Mouse (Mus musculus) C2C12 (cell line): ENCODE measurements around the gene Vamp3. TPM values are rescaled to one million over a fixed set of nuclear protein-coding genes. Genes with fewer than 3 reads are reported as not detected.

Source experiments
- H3K27me3 ChIP-seq: one replicate; pipeline ENCODE4 v1.6.1; 2011; ENCODE audit not compliant: control insufficient read depth, insufficient read depth, insufficient read length
- H3K36me3 ChIP-seq: one replicate; pipeline ENCODE4 v1.6.1; 2011; ENCODE audit not compliant: control insufficient read depth, insufficient read depth
- H3K4me3 ChIP-seq: one replicate; pipeline ENCODE4 v1.5.1; 2011; ENCODE audit warnings: mild to moderate bottlenecking, control low read depth; ENCODE audit not compliant: poor library complexity, insufficient read depth, severe bottlenecking
- H3K79me2 ChIP-seq: one replicate; pipeline ENCODE4 v1.6.1; 2011; ENCODE audit not compliant: control insufficient read depth, insufficient read depth
- H3K79me3 ChIP-seq: one replicate; pipeline ENCODE4 v1.6.1; 2011; ENCODE audit warnings: low read depth, control low read depth
- H3ac ChIP-seq: one replicate; pipeline ENCODE3; 2011; ENCODE audit warnings: low read depth; ENCODE audit not compliant: control insufficient read depth, insufficient read length
- CEBPB ChIP-seq: IDR thresholded peaks from one replicate; pipeline ENCODE4 v1.6.1; 2011; ENCODE audit warnings: low read depth, mild to moderate bottlenecking, control low read depth, moderate library complexity
- CTCF ChIP-seq: IDR thresholded peaks from one replicate; pipeline ENCODE4 v1.5.1; 2011; ENCODE audit not compliant: control insufficient read depth, insufficient read depth, insufficient read length
- FOSL1 ChIP-seq: IDR thresholded peaks from one replicate; pipeline ENCODE4 v1.8.0; 2011; ENCODE audit warnings: mild to moderate bottlenecking, low read length; ENCODE audit not compliant: poor library complexity, insufficient read depth, severe bottlenecking
- MAX ChIP-seq: IDR thresholded peaks from one replicate; pipeline ENCODE4 v1.6.1; 2011; ENCODE audit warnings: mild to moderate bottlenecking, control low read depth
- MYOD1 ChIP-seq: IDR thresholded peaks from one replicate; pipeline ENCODE4 v1.6.1; 2011; ENCODE audit warnings: low read depth; ENCODE audit not compliant: control insufficient read depth, insufficient read length
- MYOG ChIP-seq: IDR thresholded peaks from one replicate; pipeline ENCODE4 v1.6.1; 2011; ENCODE audit not compliant: control insufficient read depth, insufficient read length; ENCODE audit errors: extremely low read depth
- USF1 ChIP-seq: IDR thresholded peaks from one replicate; pipeline ENCODE4 v1.6.1; 2011; ENCODE audit warnings: low read depth, mild to moderate bottlenecking, control low read depth, moderate library complexity
- polyA plus RNA-seq: library from polyadenylated mRNA; unstranded; fragments of >200 nt; fragmentation: generic; extraction: Trizol; gene quantifications from one replicate; pipeline ENCODE4 v1.2.1, GENCODE M21; 2012; ENCODE audit warnings: missing spikeins

Gene Vamp3
- polyA plus RNA-seq, 1 experiment, result 40.4 TPM

GRCm38 (mm10) chr4:151044037-151044943 is 13.5 kb downstream of the Vamp3 start, which contains the start of gene Per3:
Gene Per3, minus strand, starts transcription at chr4:151044665.
- TF ChIP-seq CEBPB (no peak), MAX (peak; percentile 59), USF1 (no peak), MYOG (no peak)
- peak within 1 kb of the TSS; percentile 41 for H3K4me3 ChIP-seq
- no peaks in the 10 kb centered on the region for H3K79me3 ChIP-seq
- H3ac ChIP-seq, result peak within 1 kb of the TSS; percentile 81
- no peaks in the 10 kb centered on the region for H3K79me2 ChIP-seq
- peaks cover 26% of the 10 kb centered on the region for H3K36me3 ChIP-seq
- H3K27me3 ChIP-seq, result no peaks in the 10 kb centered on the region

- Histone ChIP-seq H3K36me3 (peaks cover 16% of the 10 kb centered on the region), H3K79me2 (no peaks in the 10 kb centered on the region), H3K79me3 (no peaks in the 10 kb centered on the region), H3K4me3 (no peak overlapping the region), H3ac (no peak overlapping the region), H3K27me3 (no peaks in the 10 kb centered on the region)
- TF ChIP-seq MYOG, result no peak
- no peak for TF ChIP-seq MYOD1
- no peak for TF ChIP-seq USF1
- no peak for TF ChIP-seq CEBPB
- no peak for TF ChIP-seq CTCF
Measured at GRCm38 (mm10) chr4:151043281-151043680, 14.5 kb downstream of the Vamp3 start.

GRCm38 (mm10) chr4:151041506-151041905 is 16.3 kb downstream of the Vamp3 start:
- Histone ChIP-seq H3K36me3 (peaks cover 2% of the 10 kb centered on the region), H3K4me3 (no peak overlapping the region), H3ac (no peak overlapping the region), H3K79me2 (no peaks in the 10 kb centered on the region), H3K79me3 (no peaks in the 10 kb centered on the region), H3K27me3 (no peaks in the 10 kb centered on the region)
- no peak for TF ChIP-seq MYOG
- TF ChIP-seq MAX, result no peak
- TF ChIP-seq CTCF, result no peak
- TF ChIP-seq FOSL1, result no peak

GRCm38 (mm10) chr4:151037800-151038199 is 20.0 kb downstream of the Vamp3 start:
- no peak overlapping the region for H3K4me3 ChIP-seq
- no peaks in the 10 kb centered on the region for H3K27me3 ChIP-seq
- no peaks in the 10 kb centered on the region for H3K79me2 ChIP-seq
- no peak overlapping the region for H3ac ChIP-seq
- H3K79me3 ChIP-seq, result no peaks in the 10 kb centered on the region
- no peaks in the 10 kb centered on the region for H3K36me3 ChIP-seq
- TF ChIP-seq MAX (no peak), CEBPB (no peak), FOSL1 (no peak), CTCF (no peak), USF1 (no peak), MYOD1 (no peak), MYOG (no peak)

- TF ChIP-seq FOSL1 (no peak), MAX (no peak), MYOD1 (no peak), MYOG (no peak), CEBPB (no peak)
- H3K4me3 ChIP-seq, result no peak overlapping the region
Measured at GRCm38 (mm10) chr4:151036521-151036920, 21.2 kb downstream of the Vamp3 start.

GRCm38 (mm10) chr4:151027001-151027400 is 30.8 kb downstream of the Vamp3 start:
- H3K27me3 ChIP-seq, result no peaks in the 10 kb centered on the region
- peaks cover 18% of the 10 kb centered on the region for H3K36me3 ChIP-seq
- no peaks in the 10 kb centered on the region for H3K79me2 ChIP-seq
- no peak overlapping the region for H3ac ChIP-seq
- peak; percentile 38 for TF ChIP-seq CTCF
- no peak for TF ChIP-seq MYOG
- no peak overlapping the region for H3K4me3 ChIP-seq
- no peaks in the 10 kb centered on the region for H3K79me3 ChIP-seq

More at GRCm38 (mm10) chr4:151036521-151036920, 21.2 kb downstream of the Vamp3 start:
- Histone ChIP-seq H3K27me3 (no peaks in the 10 kb centered on the region), H3ac (no peak overlapping the region), H3K79me2 (no peaks in the 10 kb centered on the region), H3K36me3 (no peaks in the 10 kb centered on the region), H3K79me3 (no peaks in the 10 kb centered on the region)
